Mouse (Mus musculus) kidney, adult 2 months (tissue): Measurements from ENCODE around the gene Nmnat3.

Source experiments
- CTCF ChIP-seq: fragments of 200-500 bp; conservative IDR thresholded peaks from 2 replicates; pipeline ENCODE4 v1.5.1; 2011; ENCODE audit warnings: low read depth, mild to moderate bottlenecking, control low read depth, low read length, moderate library complexity, mixed read lengths; ENCODE audit not compliant: insufficient read depth, insufficient read length
- POLR2A ChIP-seq: fragments of 200-500 bp; IDR thresholded peaks from one replicate; pipeline ENCODE4 v1.6.1; 2011; ENCODE audit warnings: low read depth, low read length, control low read depth

DNA sequence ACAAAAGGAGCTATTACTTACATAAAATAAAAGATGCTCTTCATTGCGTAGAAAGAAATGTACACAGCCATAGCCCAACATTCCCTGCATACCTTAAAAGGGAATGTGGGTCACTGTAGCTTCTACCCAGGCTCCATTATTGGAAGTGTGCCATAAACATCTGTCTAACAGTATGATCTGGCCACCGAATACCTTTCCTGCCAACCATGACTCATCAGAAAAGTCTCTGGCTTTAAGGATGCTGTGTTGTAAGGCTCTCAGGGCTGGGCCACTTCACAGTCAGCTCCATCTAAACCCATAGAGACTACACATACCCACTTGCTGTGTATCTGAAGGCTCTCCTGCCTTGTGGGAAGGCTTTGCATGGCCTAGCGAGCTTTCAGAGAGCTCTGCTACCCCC lies 73.8 kb downstream of the Nmnat3 start:
- no peak for TF ChIP-seq CTCF
- no peak for TF ChIP-seq POLR2A
